Mouse (Mus musculus): ENCODE results near the gene Kmt5b. TPM values are rescaled to one million over a fixed set of nuclear protein-coding genes. Genes with fewer than 3 reads are reported as not detected.

Kmt5b gene
- 10 to 100 TPM; 72.9 to 76.9 TPM for total RNA-seq (2021)
- long read RNA-seq, partial matches to known transcripts = 0 of 6 reads
- long read RNA-seq, other reads (novel, unspliced or antisense) = 6 of 6 reads

- peak in 1 of 2 experiments; percentile 73 for DNase-seq (ENCODE audit: low spot score in 2 of 2)
These were observed at the start of gene Kmt5b for GRCm38 (mm10) chr19:3767276-3767780. Gene Kmt5b, plus strand, starts transcription at chr19:3767421.

GRCm38 (mm10) chr19:3718481-3719361, 48.5 kb upstream of the Kmt5b start:
- DNase-seq (ENCODE audit: low spot score in 2 of 2) = peak; percentile 85 to 86

- peak; percentile 50 to 69 for DNase-seq (ENCODE audit: low spot score in 2 of 2)
These were observed 47.8 kb upstream of the Kmt5b start for GRCm38 (mm10) chr19:3719362-3719891.

GRCm38 (mm10) chr19:3723170-3723569, 44.1 kb upstream of the Kmt5b start:
- no peak for DNase-seq (ENCODE audit: low spot score in 2 of 2)

GRCm38 (mm10) chr19:3723904-3724303, 43.3 kb upstream of the Kmt5b start:
- DNase-seq (ENCODE audit: low spot score in 2 of 2) = peak in 1 of 2 experiments; percentile 34

- peak; percentile 64 to 71 for DNase-seq (ENCODE audit: low spot score in 2 of 2)
These were observed 42.4 kb upstream of the Kmt5b start for GRCm38 (mm10) chr19:3724779-3725178.

- no peak for DNase-seq (ENCODE audit: low spot score in 2 of 2)
These were observed 38.3 kb upstream of the Kmt5b start for GRCm38 (mm10) chr19:3728901-3729300.

GRCm38 (mm10) chr19:3730781-3731646, 36.2 kb upstream of the Kmt5b start:
- DNase-seq (ENCODE audit: low spot score in 2 of 2) = no peak

GRCm38 (mm10) chr19:3736001-3736400, 31.2 kb upstream of the Kmt5b start:
- DNase-seq (ENCODE audit: low spot score in 2 of 2) = no peak

GRCm38 (mm10) chr19:3739650-3740049, 27.6 kb upstream of the Kmt5b start:
- no peak for DNase-seq (ENCODE audit: low spot score in 2 of 2)

GRCm38 (mm10) chr19:3742716-3743115, 24.5 kb upstream of the Kmt5b start:
- no peak for DNase-seq (ENCODE audit: low spot score in 2 of 2)

GRCm38 (mm10) chr19:3743362-3743761, 23.9 kb upstream of the Kmt5b start:
- no peak for DNase-seq (ENCODE audit: low spot score in 2 of 2)

GRCm38 (mm10) chr19:3743851-3744512, 23.2 kb upstream of the Kmt5b start:
- peak; percentile 66 to 67 for DNase-seq (ENCODE audit: low spot score in 2 of 2)

GRCm38 (mm10) chr19:3752621-3753239, 14.5 kb upstream of the Kmt5b start:
- no peak for DNase-seq (ENCODE audit: low spot score in 2 of 2)

GRCm38 (mm10) chr19:3753240-3753633, 14.0 kb upstream of the Kmt5b start:
- no peak for DNase-seq (ENCODE audit: low spot score in 2 of 2)

GRCm38 (mm10) chr19:3753738-3754137, 13.5 kb upstream of the Kmt5b start:
- no peak for DNase-seq (ENCODE audit: low spot score in 2 of 2)

- no peak for DNase-seq (ENCODE audit: low spot score in 2 of 2)
These were observed 9.4 kb upstream of the Kmt5b start for GRCm38 (mm10) chr19:3757861-3758260.

- no peak for DNase-seq (ENCODE audit: low spot score in 2 of 2)
These were observed 1.9 kb upstream of the Kmt5b start for GRCm38 (mm10) chr19:3765221-3765820.

GRCm38 (mm10) chr19:3766378-3766777, 843 bp upstream of the Kmt5b start:
- no peak for DNase-seq (ENCODE audit: low spot score in 2 of 2)
